Mouse (Mus musculus): Measurements from ENCODE around the gene 1600015I10Rik. TPM values are rescaled to one million over a fixed set of nuclear protein-coding genes. Genes with fewer than 3 reads are reported as not detected.
"Not testable (repeated sequence)": the region's sequence is repeated elsewhere in the genome, so short reads cannot be mapped to it uniquely, and the experiment has no call there.

1600015I10Rik gene
- polyA plus RNA-seq, 1 experiment from 2014 or later: not detected

- Histone ChIP-seq H3K27ac (ENCODE audit: low read depth, low read length) (no peak overlapping the region), H3K27me3 (ENCODE audit: control insufficient read depth, insufficient read depth, low read length) (no peaks in the 10 kb centered on the region), H3K36me3 (ENCODE audit: control insufficient read depth, insufficient read depth, low read length) (no peaks in the 10 kb centered on the region), H3K4me2 (no peak overlapping the region), H3K9ac (ENCODE audit: low read length) (no peak overlapping the region), H3K4me3 (ENCODE audit: low read depth, low read length) (no peak overlapping the region), H3K9me3 (ENCODE audit: control insufficient read depth, low read length) (no peaks in the 10 kb centered on the region), H3K4me1 (ENCODE audit: control insufficient read depth, insufficient read depth, low read length) (no peaks in the 10 kb centered on the region)
- 94% methylated on average over 4 of the region's 4 CpGs for WGBS
- ATAC-seq (ENCODE audit: low FRiP score): no peak
- DNase-seq (ENCODE audit: low spot score, missing footprints): no peak
These were observed 27.1 kb downstream of the 1600015I10Rik start for GRCm38 (mm10) chr6:48956785-48957184.

- 71% methylated on average over 1 of the region's 1 CpGs for WGBS
- no peak overlapping the region for H3K4me2 ChIP-seq
- ATAC-seq (ENCODE audit: low FRiP score): no peak
- no peak overlapping the region for H3K9ac ChIP-seq (ENCODE audit: low read length)
- H3K4me3 ChIP-seq (ENCODE audit: low read depth, low read length): no peak overlapping the region
- H3K9me3 ChIP-seq (ENCODE audit: control insufficient read depth, low read length): no peaks in the 10 kb centered on the region
- no peak overlapping the region for H3K27ac ChIP-seq (ENCODE audit: low read depth, low read length)
- no peaks in the 10 kb centered on the region for H3K36me3 ChIP-seq (ENCODE audit: control insufficient read depth, insufficient read depth, low read length)
- DNase-seq (ENCODE audit: low spot score, missing footprints): no peak
- no peaks in the 10 kb centered on the region for H3K27me3 ChIP-seq (ENCODE audit: control insufficient read depth, insufficient read depth, low read length)
- no peaks in the 10 kb centered on the region for H3K4me1 ChIP-seq (ENCODE audit: control insufficient read depth, insufficient read depth, low read length)
These were observed 28.4 kb downstream of the 1600015I10Rik start for GRCm38 (mm10) chr6:48958053-48958452.

- WGBS: 30% methylated on average over 7 of the region's 7 CpGs
- not testable (repeated sequence) for H3K27me3 ChIP-seq (ENCODE audit: control insufficient read depth, insufficient read depth, low read length); H3K4me1 ChIP-seq (ENCODE audit: control insufficient read depth, insufficient read depth, low read length); H3K4me2 ChIP-seq; H3K27ac ChIP-seq (ENCODE audit: low read depth, low read length); DNase-seq (ENCODE audit: low spot score, missing footprints); H3K36me3 ChIP-seq (ENCODE audit: control insufficient read depth, insufficient read depth, low read length); H3K4me3 ChIP-seq (ENCODE audit: low read depth, low read length); ATAC-seq (ENCODE audit: low FRiP score); H3K9ac ChIP-seq (ENCODE audit: low read length); H3K9me3 ChIP-seq (ENCODE audit: control insufficient read depth, low read length)
These were observed 29.5 kb downstream of the 1600015I10Rik start for GRCm38 (mm10) chr6:48959151-48959550.

GRCm38 (mm10) chr6:48966696-48967095 lies 37.0 kb downstream of the 1600015I10Rik start:
- ATAC-seq (ENCODE audit: low FRiP score); H3K36me3 ChIP-seq (ENCODE audit: control insufficient read depth, insufficient read depth, low read length); H3K27me3 ChIP-seq (ENCODE audit: control insufficient read depth, insufficient read depth, low read length); H3K27ac ChIP-seq (ENCODE audit: low read depth, low read length); H3K4me1 ChIP-seq (ENCODE audit: control insufficient read depth, insufficient read depth, low read length); H3K4me3 ChIP-seq (ENCODE audit: low read depth, low read length); DNase-seq (ENCODE audit: low spot score, missing footprints); H3K9me3 ChIP-seq (ENCODE audit: control insufficient read depth, low read length); H3K9ac ChIP-seq (ENCODE audit: low read length); H3K4me2 ChIP-seq: not testable (repeated sequence)
- 89% methylated on average over 5 of the region's 5 CpGs for WGBS

GRCm38 (mm10) chr6:48967868-48968267 lies 38.2 kb downstream of the 1600015I10Rik start:
- ATAC-seq (ENCODE audit: low FRiP score) (no peak), DNase-seq (ENCODE audit: low spot score, missing footprints) (no peak)
- no peak overlapping the region for H3K9ac ChIP-seq (ENCODE audit: low read length)
- H3K4me3 ChIP-seq (ENCODE audit: low read depth, low read length): no peak overlapping the region
- H3K36me3 ChIP-seq (ENCODE audit: control insufficient read depth, insufficient read depth, low read length): no peaks in the 10 kb centered on the region
- H3K4me1 ChIP-seq (ENCODE audit: control insufficient read depth, insufficient read depth, low read length): no peaks in the 10 kb centered on the region
- no peak overlapping the region for H3K4me2 ChIP-seq
- H3K27ac ChIP-seq (ENCODE audit: low read depth, low read length): no peak overlapping the region
- H3K27me3 ChIP-seq (ENCODE audit: control insufficient read depth, insufficient read depth, low read length): no peaks in the 10 kb centered on the region
- no peaks in the 10 kb centered on the region for H3K9me3 ChIP-seq (ENCODE audit: control insufficient read depth, low read length)

- Histone ChIP-seq H3K27ac (ENCODE audit: low read depth, low read length) (no peak within 1 kb of the TSS), H3K4me3 (ENCODE audit: low read depth, low read length) (no peak within 1 kb of the TSS), H3K4me1 (ENCODE audit: control insufficient read depth, insufficient read depth, low read length) (no peaks in the 10 kb centered on the region), H3K9ac (ENCODE audit: low read length) (no peak within 1 kb of the TSS), H3K36me3 (ENCODE audit: control insufficient read depth, insufficient read depth, low read length) (no peaks in the 10 kb centered on the region), H3K4me2 (no peak within 1 kb of the TSS), H3K27me3 (ENCODE audit: control insufficient read depth, insufficient read depth, low read length) (no peaks in the 10 kb centered on the region), H3K9me3 (ENCODE audit: control insufficient read depth, low read length) (no peaks in the 10 kb centered on the region)
- no peak for ATAC-seq (ENCODE audit: low FRiP score)
- DNase-seq (ENCODE audit: low spot score, missing footprints): no peak
- 89% methylated on average over 2 of the region's 2 CpGs for WGBS
These were observed 45.0 kb downstream of the 1600015I10Rik start, which contains the start of gene Doxl2 for GRCm38 (mm10) chr6:48974663-48975062. Doxl2 (plus strand) TSS chr6:48974963.

GRCm38 (mm10) chr6:48979616-48980015 lies 49.9 kb downstream of the 1600015I10Rik start:
- DNase-seq (ENCODE audit: low spot score, missing footprints) (no peak), ATAC-seq (ENCODE audit: low FRiP score) (no peak)
- H3K9me3 ChIP-seq (ENCODE audit: control insufficient read depth, low read length): no peaks in the 10 kb centered on the region
- no peak overlapping the region for H3K9ac ChIP-seq (ENCODE audit: low read length)
- H3K27me3 ChIP-seq (ENCODE audit: control insufficient read depth, insufficient read depth, low read length): no peaks in the 10 kb centered on the region
- H3K4me3 ChIP-seq (ENCODE audit: low read depth, low read length): no peak overlapping the region
- no peak overlapping the region for H3K27ac ChIP-seq (ENCODE audit: low read depth, low read length)
- WGBS: 69% methylated on average over 1 of the region's 1 CpGs
- no peak overlapping the region for H3K4me2 ChIP-seq
- H3K4me1 ChIP-seq (ENCODE audit: control insufficient read depth, insufficient read depth, low read length): no peaks in the 10 kb centered on the region
- H3K36me3 ChIP-seq (ENCODE audit: control insufficient read depth, insufficient read depth, low read length): no peaks in the 10 kb centered on the region

- ATAC-seq (ENCODE audit: low FRiP score): no peak
- no peak for DNase-seq (ENCODE audit: low spot score, missing footprints)
- no peaks in the 10 kb centered on the region for H3K36me3 ChIP-seq (ENCODE audit: control insufficient read depth, insufficient read depth, low read length)
- 69% methylated on average over 3 of the region's 3 CpGs for WGBS
- no peak overlapping the region for H3K27ac ChIP-seq (ENCODE audit: low read depth, low read length)
- no peaks in the 10 kb centered on the region for H3K9me3 ChIP-seq (ENCODE audit: control insufficient read depth, low read length)
- H3K9ac ChIP-seq (ENCODE audit: low read length): no peak overlapping the region
- no peaks in the 10 kb centered on the region for H3K27me3 ChIP-seq (ENCODE audit: control insufficient read depth, insufficient read depth, low read length)
- H3K4me1 ChIP-seq (ENCODE audit: control insufficient read depth, insufficient read depth, low read length): no peaks in the 10 kb centered on the region
- no peak overlapping the region for H3K4me3 ChIP-seq (ENCODE audit: low read depth, low read length)
- no peak overlapping the region for H3K4me2 ChIP-seq
These were observed 52.6 kb downstream of the 1600015I10Rik start for GRCm38 (mm10) chr6:48982305-48982704.

All from midbrain, embryonic 11.5 days (tissue).